Mouse (Mus musculus): ENCODE measurements at regions not wholly inside any gene's neighbourhood (a gene's known extent, or its start where the extent isn't known, plus 50 kb on each side); places are given as distances from the start of the nearest gene placed in this dataset.

DNA sequence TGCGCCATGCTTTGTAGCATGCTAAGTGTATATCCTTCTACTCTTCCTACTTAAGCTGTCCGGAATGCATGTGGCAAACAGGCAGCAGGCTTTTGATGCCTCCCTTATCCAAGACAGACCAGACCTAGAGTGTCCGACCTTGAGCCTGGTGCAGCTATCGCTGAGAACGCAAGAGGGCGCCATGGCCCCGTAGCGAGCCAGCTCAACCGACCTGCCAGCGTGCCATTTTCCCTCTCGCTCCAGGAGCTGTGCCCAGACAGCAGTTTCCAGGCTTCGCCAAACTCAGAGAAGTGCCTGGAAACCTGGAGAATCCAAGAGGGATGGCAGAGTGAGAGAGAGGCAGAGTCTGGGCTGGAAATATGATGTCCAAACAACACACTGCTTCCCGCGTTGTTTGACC, 155.8 kb upstream of the Gm12830 start:
- DNase-seq (ENCODE audit: low read depth), result peak; percentile 54

DNA sequence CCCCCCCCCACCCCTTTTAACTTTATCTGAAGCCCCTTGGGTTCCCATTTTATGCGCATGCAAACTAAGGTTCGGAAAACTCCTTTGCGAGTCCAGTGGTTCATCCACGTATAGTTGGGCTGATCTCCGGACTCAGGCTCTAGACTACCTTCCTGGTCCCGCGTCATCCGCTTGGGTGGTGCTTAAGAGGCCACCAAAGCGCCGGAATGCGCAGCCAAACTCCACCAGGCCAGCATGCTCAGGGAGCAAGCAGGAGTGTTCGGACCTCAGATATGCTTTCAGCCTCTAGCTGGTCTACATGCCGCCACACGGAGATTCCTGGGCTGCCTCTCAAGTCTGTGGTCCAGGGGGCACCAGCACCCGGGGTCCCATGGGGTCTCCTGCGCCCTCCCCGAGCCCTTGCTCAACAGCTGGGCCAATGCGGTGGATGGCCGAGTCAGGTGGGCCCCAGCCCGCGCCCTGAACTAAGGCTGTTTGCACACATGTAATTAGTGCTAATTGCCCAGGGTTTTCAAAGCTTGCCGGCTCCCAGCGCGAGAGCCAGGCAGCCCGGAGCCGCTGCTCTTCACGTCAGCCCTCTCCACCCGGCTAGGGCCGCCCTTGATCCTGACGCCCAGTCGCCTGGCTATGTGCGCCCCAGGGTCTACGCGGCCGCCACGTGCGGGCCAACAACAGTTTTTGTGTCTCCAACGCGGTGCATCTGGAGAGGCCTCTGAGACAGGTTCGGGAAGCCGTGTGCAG, 155.1 kb upstream of the Gm12830 start:
- DNase-seq (ENCODE audit: low read depth), result no peak

DNA sequence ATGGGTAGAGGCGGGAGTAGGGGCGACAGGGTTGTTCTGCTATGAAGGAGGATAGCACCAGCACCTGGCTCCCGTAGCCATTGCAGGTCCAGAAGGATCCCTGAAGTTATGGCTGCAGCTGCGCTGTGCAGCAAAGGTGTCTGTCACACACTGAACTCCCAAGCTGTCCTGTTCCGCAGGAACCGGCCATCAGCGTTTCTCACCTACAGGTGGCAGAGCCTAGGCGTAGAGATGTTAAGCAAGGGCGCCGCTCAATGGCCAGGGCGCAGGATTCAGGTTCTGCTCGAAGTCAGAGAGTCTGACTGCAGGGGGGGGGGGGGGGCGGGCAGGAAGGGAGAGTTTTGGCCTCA, 154.6 kb upstream of the Gm12830 start:
- no peak for DNase-seq (ENCODE audit: low read depth)

DNA sequence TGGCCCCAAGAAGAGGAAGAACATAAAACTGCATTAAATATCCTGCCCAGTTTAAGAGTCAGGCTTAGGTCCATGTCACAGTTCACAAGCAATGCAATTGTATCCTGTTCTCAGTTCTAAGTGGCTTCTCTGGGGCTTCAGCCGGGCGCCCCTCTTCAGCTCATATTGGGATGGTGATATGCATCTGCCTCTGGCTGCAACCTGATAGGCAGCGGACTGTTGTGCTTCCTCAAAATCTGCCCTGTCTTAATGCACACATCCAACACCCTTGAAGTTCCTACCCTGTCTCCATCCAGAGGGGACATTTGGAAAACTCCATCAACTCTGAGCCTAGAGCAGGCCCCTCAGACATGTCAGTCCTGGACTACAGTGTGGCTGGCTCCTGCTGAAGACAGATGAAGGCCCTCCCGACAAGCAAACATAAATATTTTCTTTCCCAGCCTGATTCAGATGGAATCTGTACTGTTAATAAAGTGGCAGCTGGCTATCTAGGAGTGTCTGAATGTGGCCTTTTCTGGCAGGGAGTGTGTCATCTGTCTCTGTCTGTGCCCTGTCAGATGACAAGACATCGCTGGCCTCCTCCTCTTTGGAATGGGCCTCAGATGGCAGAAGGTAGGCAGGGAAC, 149.3 kb upstream of the Gm12830 start:
- DNase-seq (ENCODE audit: low read depth), result no peak

DNA sequence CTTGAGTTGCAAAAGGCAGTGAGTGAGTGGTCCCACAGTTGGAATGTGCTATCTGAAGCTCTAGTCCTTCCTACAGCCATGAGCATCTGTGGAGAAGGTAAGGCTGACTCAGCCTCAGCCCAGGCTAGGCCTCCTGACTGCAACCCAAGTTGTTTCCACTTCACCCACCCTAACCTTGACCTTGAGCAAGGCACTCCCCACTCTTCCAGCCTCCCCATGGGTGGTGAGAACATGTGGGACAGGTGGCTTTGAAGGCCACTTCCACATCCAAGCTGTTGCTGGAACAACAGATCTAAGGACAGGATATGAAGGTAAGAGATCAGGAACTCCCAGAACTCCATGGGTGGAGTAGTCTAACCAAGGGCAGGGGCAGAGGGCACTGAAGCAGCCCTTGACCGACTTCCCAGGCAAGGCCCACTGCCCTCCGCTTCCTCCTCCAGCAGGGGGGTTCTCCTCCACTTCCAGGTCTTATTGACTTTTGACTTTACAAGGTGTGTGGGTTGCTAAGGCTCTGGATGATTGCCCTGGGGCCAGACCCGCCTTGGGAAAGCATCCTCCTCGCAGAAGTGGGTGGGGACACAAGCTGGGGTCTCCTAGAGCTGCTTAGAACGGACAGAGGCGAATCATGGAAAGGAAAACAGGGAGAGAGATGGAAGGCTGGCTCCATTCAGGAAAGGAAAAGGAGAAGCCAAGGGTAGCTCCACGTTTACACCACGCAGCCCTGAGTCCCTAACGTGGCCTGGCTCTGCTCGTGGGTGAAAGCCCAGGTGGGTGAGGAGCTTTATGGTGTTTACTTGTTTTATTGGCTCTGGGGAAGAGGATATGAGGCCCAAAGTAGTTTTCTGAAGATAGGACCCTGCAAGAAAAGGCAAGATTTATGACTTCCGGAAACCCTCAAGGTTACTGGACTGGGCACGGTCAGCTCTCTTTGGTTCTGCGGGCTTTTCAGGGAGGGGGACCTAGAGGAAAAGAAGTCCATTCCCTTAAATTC, 144.3 kb upstream of the Gm12830 start:
- no peak for DNase-seq (ENCODE audit: low read depth)

DNA sequence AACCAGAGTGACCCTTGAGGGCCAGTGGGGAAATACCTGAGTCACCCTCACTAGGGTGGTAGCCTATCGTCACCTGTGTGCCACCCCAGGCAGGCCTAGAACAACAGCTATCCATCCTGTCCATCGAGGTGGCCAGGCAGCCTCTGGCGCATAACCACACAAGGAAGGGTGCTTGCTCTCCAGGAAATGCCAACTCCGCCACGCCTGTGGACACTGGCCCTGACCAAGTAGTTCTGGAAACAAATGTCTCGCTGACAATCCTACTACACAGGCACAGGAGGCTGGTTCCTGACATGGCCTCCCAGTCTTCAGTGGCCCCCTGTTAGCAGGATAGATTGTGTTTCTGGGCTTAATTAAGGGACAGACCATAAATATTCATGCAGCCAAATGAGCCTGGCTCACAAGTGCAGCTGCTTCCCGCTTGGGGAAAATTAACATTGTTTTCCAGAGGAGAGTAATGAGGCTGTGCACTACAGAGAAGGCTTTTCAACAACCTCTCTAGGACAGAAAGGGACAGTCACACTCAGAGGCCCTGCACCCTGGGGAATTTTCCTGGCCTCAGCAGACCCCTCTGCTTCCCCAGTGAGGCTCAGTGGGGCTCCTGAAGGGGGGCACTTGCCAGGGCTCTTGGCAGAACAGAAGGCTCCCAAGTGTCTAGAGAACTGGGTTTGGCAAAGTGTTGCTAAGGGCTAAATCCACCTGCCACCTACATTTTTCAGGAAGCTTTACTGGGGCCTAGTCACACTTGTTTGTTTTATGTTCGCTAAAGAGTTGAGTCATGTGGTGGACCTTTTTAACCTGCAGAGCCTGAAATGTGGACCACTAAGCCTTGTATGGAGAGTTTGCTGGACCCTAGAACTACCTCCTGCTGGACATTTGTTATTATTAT, 143.2 kb upstream of the Gm12830 start:
- no peak for DNase-seq (ENCODE audit: low read depth)

DNA sequence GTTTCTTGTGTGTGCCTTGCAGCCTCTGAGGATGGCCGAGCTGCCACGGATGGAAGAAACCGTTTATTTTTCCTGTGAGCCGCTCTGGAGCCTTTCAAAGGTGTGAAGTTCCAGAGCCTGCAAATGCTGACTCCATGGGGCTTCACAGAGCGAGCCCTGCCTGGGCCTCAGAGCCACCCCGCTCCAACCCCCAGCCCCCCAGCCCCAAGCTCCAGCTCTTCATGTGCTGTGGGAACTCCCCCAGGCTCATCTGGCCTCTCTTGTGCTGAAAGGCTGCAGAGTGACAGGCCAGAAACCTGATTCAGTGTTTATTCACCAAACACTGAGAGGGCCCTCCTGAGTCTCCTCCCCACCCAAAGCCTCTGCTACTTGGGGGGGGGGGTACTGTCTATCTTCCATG, 141.2 kb upstream of the Gm12830 start:
- DNase-seq (ENCODE audit: low read depth), result no peak

DNA sequence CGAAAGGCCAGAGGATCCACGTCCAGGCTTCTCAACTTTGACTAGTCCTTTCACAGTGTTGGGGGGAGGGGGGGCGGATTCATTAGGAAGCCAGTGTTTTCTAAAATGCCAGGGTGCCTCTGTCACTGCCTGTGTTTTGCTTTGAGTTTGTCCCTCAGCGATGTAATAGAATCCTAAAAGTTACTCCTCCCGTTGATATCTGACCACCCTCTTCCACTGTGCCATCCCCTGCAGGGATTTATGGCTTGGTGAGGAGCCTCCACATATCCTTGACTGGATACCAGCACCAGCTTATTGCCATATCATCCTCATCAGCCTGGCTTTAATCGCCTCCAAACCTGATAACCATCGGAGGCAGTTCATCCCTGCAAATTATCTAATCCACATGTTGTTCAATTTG, 138.6 kb upstream of the Gm12830 start:
- DNase-seq (ENCODE audit: low read depth), result no peak

DNA sequence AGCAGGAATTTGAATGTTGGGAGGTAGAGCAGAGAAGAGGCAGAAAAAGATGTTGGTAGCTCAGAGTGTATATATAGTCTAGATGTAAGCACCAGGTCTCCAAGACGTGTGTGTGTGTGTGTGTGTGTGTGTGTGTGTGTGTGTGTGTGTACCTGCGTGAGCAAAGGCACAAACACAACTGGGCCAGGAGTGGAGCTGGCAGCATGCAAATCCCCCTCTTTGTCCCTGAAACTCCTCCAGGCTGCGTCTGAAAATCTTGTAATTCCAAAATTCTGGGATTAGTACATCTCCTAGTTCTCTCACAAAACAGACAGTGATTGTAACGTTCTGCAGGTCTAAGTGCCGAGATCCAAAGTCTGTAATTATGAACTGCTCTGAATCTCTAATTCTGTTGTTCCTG, 137.8 kb upstream of the Gm12830 start:
- DNase-seq (ENCODE audit: low read depth), result no peak

DNA sequence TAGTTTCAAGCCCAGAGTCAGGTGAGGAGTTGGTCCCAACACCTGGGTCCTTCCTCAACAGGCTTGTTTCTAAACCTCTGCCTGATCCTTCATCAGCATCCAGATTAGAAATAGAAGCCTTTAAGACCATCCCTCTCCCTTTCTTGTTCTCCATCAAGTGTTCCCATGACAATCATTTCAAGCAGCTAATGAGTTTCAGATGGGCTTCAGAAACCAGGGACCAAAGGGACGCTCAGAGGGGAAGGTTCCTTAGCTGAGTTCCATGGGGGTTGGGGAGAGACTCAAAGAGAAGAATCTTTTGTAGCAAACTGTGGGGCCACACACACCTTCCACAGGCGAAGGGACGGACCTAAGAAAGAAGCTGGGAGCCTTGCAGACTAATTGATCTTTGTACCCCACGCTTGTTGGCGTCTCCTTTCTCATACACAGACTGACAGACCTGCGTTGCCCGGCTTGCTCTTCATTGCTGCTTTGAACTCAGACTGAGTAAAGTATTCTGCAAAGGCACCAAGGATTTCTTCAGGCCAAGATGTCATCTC, 136.6 kb upstream of the Gm12830 start:
- no peak for DNase-seq (ENCODE audit: low read depth)

DNA sequence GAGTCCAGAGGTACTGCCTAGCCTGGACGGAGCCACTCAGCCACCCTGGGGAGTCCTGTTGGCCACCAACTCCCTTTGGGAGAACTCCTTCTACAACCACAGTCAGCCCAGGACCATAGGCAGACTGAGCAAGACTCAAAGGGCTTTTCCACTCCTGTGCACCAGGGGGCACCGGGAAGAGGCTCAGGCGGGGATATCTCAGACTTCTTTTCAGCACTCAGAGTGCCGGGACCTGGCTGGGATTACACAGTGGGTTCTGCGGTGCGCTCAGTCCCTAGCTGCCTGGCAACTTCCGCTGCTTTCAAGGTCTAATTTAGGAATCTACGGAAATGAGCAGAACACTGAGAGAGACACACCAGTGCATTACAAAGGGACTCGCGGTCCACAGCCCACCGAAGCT, 136.1 kb upstream of the Gm12830 start:
- DNase-seq (ENCODE audit: low read depth), result no peak

DNA sequence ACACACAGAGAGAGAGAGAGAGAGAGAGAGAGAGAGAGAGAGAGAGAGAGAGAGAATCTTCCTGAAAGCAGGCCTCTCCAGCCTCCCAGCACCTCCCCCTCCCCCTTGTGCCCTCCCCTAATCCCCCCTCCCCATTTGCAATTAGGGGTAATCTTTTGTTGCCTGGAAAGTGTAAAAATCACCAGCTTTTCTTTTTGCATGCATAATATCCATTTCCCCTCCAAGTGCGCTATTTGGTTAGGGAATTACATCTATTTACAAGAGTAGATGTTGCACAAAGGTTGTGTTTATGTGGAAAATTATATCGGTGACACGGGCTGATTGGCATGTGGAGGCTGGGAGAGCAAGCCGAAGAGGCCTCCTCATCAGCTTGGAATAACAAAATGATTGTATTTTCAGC, 135.4 kb upstream of the Gm12830 start:
- DNase-seq (ENCODE audit: low read depth), result no peak

DNA sequence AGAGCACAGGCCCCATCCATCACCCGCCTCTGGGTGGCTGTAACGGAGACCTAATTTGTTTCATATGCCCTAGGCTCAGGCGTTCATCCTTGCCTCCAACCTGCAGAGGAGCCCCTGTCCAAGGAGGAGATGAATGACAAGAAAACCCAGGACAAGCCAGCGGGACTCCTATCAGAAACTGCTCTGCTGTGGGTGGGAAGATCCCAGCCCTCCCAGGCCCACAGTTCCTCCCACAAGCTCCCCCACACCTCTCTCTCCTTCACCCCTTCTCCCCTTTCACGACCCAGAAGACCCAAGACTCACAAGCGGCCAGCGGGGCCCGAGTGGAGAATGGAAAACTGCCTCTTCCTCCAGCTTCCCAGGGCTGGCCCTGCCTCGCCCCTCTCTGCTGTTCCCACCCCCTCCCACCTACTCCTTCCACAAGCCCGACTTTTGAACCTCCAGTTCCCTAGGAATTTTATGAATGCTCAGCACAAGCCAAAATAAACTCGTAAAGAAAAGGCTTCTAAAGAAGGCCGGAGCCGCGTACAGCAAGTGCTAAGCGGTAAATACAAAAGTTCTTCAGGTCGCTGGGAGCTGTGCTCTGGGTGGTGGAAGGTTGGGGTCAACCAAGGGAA, 133.1 kb upstream of the Gm12830 start:
- no peak for DNase-seq (ENCODE audit: low read depth)

DNA sequence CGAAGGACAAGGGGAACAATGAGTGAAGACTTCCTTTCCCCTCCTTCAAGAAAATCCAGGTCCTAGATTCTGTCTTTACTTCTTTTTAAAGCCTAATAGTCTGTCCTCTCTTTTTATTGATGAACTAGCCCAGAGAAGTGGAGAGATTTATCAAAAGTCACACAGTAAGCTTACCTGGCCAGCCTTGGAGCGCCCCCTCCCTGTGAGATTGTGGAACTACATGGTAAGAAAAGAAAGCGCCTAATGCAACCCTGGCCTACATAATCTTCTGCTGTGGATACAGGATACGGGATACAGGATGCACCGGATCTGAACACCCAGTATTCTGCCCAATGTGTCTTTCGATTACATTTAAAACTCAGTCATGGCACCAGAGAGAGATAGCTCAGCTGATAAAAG, 132.6 kb upstream of the Gm12830 start:
- DNase-seq (ENCODE audit: low read depth), result no peak

DNA sequence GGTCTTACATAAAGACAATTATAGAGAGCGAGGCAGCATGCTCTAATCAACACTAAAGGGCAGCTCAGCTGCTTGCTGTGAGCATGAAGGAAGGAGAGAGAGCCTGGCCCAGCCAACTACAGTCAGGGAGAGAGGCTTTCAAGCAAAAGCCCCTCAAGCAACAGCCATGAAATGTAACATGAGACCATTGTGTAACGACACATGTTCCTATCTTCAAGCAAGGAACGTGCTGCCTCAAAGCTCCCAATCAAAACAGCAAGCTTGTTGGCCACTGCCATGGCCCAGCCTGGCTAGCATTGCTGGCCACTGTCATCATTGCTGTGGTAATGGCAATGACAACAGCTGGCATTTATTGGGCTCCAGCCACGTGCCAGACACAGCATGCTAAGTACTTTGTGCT, 115.9 kb upstream of the Gm12830 start:
- DNase-seq (ENCODE audit: low read depth), result no peak

DNA sequence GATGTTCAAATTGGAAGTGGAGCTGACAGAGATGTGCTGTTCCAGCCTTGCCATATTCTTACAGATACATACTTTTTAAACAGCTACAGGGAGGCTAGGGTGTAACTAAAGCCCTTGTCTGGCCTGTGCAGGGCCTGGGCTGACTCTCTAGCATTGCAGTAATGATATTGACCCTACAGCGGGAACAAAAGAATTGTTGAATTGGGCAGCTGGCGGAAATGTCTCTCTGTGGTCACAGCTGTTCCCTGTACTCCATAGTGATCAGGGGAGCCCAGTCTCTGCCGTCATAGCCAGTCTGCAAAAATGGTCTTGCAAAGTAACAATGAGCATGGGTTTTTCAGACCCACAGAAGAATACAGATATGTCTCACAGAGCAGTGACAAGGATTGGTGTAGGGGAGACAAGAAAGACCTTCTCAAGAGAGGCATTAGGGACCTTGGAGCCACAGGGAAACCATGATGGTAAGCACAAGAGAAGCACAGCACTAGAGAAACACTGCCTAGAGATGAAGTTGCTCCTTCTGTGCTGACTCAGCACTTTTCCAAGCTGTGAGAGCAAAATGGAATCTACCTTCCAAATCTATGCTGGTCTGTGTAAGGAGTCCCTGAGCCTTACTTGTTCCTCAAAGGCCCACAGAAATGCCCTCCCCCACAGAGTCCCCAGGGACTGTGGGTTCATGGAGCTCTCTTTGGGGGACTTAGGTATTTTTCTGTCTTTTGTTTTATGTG, 111.2 kb upstream of the Gm12830 start:
- DNase-seq (ENCODE audit: low read depth), result no peak

DNA sequence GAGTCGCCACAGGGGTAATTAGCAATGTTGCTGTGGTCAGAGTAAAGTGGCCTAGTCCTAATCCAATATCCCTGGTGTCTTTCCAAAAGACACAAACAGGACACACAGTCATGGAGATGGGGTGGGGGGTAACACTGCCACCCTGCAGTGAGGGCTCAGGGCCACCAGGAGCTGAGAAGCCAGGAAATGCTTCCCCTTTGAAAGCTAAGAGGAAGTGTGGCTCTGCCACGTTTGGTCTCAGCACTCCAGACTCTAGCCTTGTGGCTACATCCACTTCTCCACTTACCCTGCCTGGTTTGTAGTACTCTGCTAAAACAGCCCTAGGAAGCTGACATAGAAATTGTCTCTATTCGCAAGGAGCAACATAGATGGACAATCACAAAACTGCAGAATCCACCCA, 110.4 kb upstream of the Gm12830 start:
- no peak for DNase-seq (ENCODE audit: low read depth)

DNA sequence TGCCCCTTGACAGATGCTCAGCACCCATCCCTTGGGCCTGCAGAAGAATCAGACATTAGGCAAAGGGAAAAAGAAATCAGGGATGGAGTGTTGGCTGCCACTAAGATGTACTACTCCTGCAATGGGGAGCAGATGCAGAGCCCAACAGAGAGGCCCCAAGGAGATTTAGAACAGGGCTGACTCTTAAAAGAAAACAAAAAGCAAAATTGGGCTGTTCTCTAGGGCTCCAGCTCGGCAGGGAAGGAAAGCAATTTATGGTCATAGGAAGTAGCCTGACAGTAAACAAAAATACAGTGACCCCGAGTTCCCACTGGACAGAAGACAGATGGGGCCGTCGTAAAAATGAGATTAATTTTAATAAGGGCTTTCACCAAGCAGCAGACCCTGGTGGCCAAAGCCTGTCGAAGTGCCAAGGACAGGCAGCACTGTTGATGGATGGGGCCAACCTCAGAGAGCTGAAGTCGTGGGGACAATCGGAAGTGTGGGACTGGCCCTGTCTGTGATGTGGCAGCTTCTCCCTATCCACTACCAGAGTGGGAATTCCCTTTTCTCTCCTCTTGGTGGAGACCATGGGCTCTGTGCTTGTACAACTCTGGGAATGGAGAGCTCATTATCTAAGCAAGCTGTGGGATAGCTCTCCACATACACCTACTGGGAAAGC, 109.4 kb upstream of the Gm12830 start:
- DNase-seq (ENCODE audit: low read depth), result no peak

DNA sequence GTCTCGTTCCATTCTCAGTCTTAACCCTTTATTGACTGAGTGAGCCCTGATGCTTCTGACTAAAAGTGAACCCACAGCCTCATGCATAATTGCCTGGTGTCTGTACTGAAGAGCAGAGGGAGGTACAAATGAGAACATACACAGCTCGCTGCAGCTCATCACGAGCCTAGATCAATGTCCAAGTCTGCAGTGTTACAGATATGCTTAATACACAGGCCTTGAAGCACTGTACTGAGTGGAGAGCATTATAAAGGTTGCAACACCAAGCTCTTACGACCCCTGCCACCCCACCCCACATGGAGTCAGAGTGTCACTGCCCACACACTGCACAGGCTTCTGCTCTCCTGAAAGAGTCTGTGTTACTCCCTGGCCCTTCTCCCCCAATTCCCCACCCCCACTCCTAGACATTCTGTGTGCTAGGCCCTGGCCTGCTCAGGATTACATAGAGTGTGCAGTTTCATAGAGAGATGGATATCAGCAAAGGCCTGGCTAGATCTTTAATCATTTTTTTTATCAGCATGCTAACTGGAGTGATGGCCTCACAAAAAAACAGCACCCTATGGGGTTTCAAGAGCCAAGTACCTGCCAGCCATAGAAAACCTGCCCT, 108.5 kb upstream of the Gm12830 start:
- DNase-seq (ENCODE audit: low read depth), result no peak

DNA sequence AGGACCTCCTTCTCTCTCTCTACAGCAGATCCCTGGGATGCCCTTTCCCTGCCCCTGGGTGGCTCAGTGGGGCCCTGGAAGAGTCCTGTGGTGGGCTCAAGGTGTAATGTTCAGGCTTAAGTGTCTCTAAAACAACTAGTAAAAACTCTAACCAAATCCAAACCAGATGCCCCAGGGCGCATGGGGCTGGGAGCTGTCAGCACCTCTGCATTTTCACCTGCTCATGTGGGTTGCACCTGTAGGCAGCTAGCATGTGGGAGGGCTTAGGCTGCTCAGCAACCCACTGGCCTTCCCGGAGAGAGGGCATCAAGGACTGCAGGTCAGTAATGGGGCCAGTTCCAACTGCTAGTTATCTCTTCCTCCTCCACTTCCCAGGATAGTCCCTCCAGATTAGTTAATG, 104.8 kb upstream of the Gm12830 start:
- DNase-seq (ENCODE audit: low read depth), result no peak
